Mouse (Mus musculus) heart, adult 8-10 months (tissue): Measurements from ENCODE around the gene Crhr2. TPM values are rescaled to one million over a fixed set of nuclear protein-coding genes. Genes with fewer than 3 reads are reported as not detected.

Experiments used
- DNase-seq: peaks from one replicate; pipeline ENCODE4 v3.0.0; 2022; ENCODE audit warnings: low spot score
- total RNA-seq, 4 experiments: library from RNA; stranded (reverse); gene quantifications; 2 replicates each; pipeline ENCODE4 v1.2.4; 2022

The Crhr2 gene
- total RNA-seq, 4 experiments from 2014 or later, result 20.4 to 30.3 (median 22.6) TPM

DNA sequence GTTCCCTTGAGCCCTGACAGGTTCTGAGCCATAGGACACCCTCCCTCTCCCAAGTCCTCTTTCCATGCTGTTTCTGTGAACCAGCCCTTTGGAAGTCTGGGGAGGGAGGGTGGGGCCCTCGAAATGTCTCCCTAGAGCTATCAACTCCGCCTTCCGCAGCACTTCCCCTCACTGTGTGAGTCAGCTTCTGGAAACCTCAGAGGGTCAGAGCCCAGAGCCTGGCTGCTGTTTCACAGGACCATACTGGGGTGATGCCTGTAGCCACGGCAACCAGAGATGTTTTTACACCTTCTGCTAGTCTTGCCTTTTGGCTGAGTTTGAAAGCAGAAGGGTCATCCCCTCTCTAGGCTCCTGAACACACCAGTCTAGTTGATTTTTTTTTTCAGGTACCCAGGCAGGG, 9.8 kb downstream of the Crhr2 start:
- peak; percentile 36 for DNase-seq

DNA sequence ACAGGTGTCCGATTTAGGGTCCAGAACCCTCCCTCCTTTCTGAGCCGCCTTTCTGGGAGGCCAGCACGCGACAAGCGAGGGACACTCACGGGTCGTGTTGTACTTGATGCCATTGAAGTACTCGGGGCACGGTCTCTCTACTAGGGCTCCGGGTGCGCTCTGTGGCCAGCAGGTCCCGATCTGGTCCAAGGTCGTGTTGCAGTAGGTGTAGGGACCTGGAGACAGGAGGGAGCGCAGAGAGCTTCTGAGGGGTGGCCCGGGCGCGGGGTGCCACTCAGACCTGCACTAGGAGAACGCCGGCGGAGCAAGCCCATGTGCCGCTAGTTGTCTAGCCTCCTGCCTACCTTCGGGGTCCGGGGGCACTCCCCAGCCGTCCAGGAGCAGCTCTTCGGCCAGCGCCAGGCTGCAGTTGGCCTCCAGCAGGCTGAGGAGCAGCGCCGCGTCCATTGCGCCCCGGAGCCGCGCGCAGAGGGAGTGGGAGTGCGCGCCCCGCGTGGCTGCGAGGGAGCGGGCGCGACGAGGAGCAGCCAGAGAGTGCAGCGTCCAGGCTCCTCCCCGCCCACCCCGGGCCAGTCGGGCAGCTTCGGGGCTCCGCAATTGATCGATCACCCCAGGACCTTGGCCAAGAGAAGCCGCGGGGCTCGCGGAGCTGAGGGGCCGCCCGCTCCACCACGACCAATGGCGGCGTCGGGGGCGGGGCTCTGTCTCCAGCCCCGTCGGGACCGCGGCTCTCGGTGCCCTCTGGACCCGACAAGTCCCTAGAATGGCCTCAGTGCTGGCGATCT, 15.3 kb downstream of the Crhr2 start:
- no peak for DNase-seq

- DNase-seq, result no peak
Measured at GRCm38 (mm10) chr6:55108358-55108757, 24.5 kb downstream of the Crhr2 start.

- DNase-seq, result no peak
Measured at GRCm38 (mm10) chr6:55098603-55099002, 34.2 kb downstream of the Crhr2 start.

DNA sequence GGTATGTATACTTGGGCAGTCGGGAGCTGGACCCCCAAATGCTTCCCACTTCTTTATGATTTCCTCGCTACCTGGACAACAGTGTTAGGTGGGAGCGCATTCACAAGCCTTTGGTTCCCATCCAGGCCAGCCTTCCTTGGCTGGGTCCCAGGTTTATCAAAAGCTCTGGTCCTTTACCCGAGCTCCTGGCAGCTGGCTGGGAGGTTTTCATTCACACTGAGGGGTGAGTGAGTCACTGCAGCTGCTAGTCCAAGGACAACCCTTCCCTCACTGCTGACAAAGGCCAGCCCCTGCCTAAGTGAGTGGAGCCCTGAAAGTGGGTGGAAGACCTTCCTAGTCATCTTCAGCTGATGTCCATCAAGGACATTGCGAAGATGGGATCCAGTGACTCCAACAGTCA, 34.8 kb downstream of the Crhr2 start:
- no peak for DNase-seq

GRCm38 (mm10) chr6:55093431-55094146, 39.2 kb downstream of the Crhr2 start:
- DNase-seq, result no peak

DNA sequence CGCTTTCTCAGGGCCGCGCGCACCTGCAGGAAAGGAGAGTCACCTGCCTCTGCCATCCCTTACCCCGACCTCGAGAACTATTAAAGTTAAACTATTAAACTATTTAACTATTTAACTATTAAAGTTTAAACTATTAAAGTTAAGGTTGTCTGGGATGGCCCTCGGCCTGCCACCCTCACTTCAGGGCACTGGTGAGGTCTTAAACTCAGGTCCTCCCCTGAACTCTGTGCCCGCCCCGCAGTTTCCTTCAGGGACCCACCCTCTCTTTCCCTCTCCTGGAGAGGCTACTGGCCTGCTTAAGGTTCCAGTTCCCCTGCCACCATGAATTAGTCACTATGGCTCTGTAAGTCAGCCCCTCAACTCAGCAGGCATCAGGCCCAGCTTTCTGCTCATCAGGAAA, 41.4 kb downstream of the Crhr2 start:
- no peak for DNase-seq

DNA sequence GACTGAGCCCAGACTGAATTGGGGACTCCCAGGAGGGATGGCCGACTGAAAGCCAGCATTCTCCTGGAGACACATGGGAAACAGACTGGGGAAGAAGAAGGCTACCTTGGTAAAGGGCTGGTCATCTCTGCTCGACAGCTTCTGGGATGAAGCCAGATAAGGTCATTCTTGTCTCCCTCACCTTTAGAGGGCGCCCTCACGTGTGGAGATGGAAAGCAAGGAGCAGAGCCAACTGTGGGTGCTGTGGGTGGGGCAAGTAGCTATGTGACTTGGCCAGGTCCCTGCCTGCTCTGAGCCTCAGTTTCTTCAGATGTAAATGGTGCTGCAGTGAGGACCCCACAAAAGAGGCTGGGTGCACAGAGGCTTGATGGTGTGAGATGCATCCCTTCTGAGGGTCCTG, 42.2 kb downstream of the Crhr2 start:
- no peak for DNase-seq

DNA sequence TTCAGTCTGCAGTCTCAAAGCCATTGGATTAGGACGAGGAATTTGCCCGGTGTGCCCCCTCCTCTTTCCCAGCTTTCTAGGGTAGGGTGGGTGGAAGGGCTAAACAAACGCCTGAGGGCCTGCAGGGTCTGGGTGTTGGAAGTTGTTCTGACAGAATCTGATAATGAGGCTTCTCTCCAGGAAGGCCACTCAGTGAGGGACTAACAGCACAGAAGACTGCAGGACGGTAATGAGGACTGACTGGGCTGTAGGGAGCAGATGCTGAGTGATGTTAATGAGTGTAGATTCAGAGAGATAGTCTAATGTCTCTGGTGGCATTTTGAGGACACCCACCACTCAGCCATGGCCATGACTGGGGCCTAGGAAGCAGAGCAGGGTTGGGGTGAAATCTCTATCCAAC, 45.5 kb downstream of the Crhr2 start:
- DNase-seq, result no peak

GRCm38 (mm10) chr6:55082261-55083051, 50.4 kb downstream of the Crhr2 start:
- no peak for DNase-seq

DNA sequence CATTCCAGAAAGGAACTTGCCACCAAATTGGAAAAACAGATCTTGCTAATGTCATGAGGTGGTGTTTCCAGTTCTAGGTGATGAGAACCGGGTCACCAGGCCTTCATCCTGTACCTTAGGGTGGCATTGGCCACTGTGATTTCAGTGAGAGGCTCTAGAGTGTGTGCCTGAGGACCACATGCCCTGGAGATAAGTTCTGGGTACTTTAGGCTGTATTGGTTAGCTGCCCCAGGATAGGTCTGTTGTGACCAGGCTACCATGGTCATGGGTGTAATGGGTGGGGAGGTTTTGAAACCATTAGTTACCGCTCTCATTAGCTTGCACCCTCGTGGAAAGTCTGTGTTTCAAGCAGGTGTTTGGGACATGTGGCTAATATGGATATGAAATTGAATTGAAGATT, 51.4 kb downstream of the Crhr2 start:
- DNase-seq, result no peak

DNA sequence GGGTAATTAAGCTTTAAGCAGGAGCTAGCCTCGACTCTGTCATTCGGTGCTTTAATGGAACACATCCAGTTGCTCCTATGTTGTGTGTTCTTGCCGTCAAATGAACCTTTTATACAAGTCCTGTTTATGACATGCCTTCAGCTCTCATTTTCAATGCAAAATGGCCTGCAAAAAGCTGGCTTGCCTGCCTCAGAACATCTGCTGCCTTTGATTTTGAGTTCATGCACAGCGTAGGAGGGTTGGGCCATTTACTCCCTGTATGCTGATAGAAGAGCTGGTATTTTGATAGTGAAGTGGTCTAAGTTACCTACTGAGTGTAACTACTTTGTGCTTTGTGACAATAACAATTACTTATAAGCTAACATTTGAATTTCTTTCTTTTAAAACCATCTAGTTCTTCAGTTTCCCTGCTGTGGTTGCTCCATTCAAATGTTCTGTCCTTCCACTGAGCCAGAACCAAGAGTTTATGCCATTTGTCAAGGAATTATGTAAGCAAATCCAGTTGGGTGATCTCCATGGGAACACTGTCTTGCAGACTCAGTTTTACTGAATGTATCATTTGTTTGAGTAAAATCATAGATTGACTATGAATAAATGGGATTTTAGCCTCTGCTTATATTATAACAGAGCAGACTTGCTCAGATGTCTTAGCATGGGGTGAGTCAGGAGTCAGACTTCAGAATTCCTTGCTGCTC, 56.1 kb downstream of the Crhr2 start:
- DNase-seq, result no peak

DNA sequence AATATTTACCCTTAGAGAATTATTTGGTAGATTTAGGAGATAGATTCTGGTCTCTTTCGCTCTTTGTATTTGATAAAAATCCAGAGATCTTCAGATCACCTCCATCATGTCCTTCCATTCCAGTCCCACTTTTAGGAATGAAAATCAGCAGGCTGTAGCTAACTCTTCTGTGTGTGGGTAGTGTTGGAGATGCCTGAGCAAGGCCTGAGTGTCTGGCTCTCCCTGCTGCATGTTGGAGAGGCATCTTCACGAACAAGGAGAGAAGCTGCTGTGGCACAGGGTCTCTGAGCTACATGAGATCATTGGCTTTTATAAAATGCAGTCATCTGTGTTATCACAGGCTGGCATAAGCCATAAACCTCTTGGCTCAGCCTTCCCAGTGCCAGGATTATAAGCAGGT, 66.9 kb downstream of the Crhr2 start:
- no peak for DNase-seq

GRCm38 (mm10) chr6:55064477-55064827, 68.4 kb downstream of the Crhr2 start:
- no peak for DNase-seq

DNA sequence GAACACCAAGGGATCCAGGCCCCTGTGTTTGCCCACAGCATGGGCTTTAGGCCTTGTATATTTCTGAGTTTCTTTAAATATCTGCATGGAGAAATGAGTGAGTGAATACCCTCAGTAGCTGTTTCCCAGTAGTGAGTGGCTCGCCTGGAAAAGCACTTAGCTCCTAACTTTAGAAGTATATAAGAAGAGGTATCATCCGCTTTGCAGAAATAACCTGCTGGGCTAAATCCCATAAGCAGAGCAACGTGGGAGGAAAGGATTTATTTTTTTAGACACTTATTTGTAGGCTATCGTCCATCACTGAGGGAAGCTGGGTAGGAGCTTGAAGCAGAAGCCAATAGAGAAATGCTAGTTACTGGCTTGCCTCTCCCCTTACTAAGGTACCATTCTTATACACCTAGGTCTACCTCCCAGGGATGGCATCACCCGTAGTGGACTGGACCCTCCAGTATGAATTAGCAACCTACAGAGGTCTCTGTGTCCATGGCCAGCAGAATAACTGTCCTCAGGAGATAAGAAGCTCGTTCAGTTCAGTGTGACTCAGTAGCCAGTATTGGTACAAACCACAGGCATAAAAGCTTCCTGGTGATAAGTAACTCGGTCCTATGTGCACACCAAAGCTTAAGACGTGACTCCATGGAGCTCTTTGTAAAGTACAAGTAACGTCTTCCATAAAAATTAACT, 68.9 kb downstream of the Crhr2 start:
- DNase-seq, result no peak

DNA sequence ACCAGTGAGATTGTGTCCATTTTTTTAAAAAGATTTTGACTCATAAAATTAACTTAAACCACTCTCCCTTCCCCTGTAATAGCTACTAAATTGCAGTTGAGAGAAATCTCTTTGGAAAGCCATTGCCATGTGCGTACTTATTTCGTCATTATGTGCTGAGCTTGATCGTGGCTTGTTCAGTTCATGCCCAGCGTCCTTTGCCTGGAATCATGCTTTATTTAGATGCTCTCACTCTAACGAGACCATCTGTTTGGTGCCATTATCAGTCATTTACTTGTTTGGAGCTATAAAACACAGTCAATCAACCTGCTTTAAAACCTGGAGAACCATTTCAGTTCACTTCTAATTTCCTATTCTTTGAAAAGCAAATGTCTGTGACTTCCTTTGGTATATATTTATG, 70.6 kb downstream of the Crhr2 start:
- no peak for DNase-seq

- DNase-seq, result no peak
Measured at GRCm38 (mm10) chr6:55061328-55061727, 71.5 kb downstream of the Crhr2 start.

DNA sequence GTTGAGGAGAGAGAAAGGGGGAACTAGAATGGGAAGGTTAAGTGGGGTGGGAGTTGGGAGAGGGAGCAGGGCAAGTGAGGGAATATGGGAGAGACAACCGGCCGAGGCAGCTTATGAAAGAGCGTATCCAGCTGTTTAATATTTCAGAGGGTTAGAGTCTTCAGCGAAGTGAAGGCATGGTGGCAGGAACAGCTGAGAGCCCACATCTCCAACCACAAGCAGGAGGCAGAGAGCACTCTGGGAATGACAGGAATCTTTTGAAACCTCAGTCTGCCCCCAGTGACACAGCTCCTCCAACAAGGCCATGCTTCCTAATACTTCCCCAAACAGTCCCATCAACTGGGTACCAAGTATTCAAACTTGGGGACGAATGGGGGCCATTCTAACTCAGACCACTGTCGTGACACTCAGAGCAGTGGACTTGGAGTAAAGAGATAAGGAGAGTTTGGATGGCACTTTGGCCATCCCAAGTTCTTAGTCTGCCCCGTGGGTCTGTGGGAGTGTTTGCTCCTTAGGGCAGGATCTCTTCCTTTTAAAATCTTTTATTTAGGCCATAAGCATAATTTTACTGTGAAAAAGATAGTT, 72.5 kb downstream of the Crhr2 start:
- DNase-seq, result no peak

DNA sequence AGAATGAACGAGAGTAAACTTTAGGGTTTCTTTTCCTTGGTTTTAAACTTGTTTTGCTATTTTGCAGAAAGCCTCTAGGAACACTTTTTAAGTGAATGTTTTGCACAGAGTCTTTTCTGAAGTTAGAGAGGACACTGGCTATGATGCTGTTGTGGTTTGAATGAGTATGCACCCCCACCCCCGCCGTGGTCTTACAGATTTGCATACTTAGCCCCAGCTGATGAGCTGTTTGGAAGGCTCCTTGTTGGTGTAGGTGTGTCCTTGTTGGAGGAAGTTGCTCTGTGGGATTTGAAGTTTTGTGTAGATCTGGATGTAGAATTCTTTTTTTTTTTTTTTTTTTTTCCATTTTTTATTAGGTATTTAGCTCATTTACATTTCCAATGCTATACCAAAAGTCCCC, 75.4 kb downstream of the Crhr2 start:
- no peak for DNase-seq

GRCm38 (mm10) chr6:55054491-55054890, 78.3 kb downstream of the Crhr2 start:
- DNase-seq, result no peak

DNA sequence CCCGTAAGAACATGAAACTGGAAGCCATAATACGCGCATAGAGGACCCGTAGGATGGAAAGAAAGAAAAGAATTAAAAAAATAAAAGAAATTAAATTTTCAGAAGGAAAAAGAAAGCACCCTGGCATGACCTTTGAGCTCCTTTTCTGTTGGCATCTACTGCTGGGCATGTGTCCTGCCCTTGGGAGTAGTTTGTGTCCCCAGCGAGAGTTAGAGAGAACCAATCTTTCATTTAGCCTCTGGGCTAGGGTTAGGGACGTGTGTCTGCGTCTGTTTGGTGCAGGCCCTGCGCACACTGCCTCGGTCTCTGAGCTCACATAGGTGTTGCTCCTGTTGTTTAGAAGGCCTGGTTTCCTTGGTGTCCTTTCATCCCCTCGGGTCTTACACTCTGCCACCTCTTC, 83.6 kb downstream of the Crhr2 start:
- no peak for DNase-seq
